Mouse (Mus musculus) fat pad, adult 2 months (tissue): ENCODE results near the gene Smco2.
"Not testable (repeated sequence)": the region's sequence is repeated elsewhere in the genome, so short reads cannot be mapped to it uniquely, and the experiment has no call there.

Experiments
- DNase-seq: peaks from one replicate; pipeline ENCODE4 v3.0.0-alpha.2; 2011; ENCODE audit warnings: low read depth, low spot score; ENCODE audit errors: extremely low read depth

The Smco2 gene

DNA sequence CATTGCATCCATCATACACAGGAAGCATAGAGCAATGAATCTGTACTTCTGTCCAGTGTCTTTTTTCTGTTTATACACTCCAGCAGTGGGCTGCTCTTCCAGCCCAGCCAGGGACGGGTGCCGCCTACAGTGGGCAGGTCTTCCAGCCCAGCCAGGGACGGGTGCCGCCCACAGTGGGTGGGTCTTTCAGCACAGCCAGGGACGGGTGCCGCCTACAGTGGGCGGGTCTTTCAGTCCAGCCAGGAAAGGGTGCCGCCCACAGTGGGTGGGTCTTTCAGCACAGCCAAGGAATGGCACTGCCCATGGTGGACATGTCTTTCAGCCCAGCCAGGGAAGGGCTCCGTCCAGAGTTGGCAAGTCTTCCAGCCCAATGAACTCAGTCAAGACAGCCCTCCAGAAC lies 5.3 kb downstream of the Smco2 start:
- no peak for DNase-seq

DNA sequence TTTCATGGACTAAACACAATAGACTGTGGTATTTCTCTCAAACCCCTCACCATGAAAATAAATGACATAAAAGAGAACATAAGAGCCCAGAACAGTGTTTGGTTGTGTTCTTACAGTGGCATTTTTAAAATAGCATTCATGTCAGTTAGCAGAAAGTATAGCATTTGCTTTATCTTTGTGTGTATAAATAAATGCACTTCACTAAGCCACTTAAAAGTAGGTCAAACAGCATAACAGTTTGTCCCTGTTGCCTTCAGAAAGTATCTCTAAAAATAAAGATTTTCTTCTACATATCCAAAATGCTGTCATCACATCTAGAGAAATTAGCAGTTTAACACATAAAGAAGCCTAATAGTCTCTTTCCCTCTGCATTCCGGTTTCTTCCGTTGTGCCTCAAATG lies 7.5 kb downstream of the Smco2 start:
- no peak for DNase-seq

DNA sequence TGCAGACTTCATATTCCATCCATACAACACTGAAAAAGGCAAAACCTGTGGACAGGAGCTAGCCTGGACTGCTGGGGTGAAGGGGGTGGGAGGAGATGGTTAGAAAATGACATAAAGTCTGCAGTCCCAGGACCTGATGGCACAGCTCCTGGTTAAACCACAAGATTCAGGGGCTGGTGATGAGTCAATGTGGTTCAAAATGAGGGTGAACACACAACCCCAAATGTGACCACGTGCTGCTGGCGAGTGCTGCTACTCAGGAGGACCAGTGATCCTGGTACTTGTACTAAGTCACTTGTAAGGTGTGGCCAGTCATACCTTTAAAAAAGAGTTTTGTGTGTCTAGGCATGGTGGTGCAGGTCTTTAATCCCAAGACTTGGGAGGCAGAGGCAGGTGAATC lies 13.2 kb downstream of the Smco2 start:
- no peak for DNase-seq

DNA sequence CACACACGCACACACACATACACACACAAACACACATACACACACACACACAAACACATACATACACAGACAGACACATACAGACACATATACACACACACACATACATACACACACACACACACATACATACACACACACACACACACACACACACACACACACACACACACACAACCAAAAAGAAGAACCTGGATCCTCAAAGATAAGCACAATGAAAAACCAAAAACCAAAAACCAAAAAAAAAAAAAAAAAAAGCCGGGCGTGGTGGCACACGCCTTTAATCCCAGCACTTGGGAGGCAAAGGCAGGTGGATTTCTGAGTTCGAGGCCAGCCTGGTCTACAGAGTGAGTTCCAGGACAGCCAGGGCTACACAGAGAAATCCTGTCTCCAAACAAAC lies 14.5 kb downstream of the Smco2 start:
- not testable (repeated sequence) for DNase-seq

DNA sequence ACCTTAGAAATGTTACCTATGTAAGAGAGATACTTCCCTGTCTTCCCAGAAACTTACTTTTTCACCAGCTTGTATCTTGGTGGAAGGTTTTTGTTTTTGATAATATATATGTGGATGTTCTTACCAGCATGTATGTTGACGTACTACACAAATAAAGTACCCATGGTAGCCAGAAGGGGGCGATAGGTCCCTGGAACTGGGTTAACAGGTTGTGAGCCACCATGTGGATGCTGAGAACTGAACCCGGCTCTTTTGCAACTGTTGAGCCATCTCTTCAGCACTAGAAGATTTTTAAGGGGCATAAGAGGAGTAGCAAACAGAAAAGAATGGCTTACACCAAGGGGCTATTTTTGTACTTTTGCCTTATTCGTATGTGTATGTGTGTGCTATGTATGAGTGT lies 15.8 kb downstream of the Smco2 start:
- DNase-seq, result no peak

DNA sequence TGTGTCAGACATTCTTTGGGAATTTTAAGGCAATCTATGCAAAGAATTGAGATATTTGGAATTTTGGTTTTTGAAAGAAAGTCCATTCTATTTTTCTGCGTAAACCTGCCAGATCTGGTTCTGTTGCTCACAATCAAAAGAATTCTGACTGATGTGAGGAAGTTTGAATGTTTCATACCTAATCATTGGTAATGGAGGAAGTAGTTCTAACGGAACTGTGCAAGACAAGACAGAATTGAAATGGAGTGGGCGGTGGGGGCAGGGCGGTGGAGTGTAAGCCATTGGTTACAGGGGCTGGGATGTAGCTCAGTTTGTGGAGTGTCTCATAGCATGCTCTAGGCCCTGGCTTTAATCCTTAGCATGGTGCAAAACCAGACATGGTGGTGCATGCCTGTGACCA lies 22.1 kb downstream of the Smco2 start:
- DNase-seq, result no peak

DNA sequence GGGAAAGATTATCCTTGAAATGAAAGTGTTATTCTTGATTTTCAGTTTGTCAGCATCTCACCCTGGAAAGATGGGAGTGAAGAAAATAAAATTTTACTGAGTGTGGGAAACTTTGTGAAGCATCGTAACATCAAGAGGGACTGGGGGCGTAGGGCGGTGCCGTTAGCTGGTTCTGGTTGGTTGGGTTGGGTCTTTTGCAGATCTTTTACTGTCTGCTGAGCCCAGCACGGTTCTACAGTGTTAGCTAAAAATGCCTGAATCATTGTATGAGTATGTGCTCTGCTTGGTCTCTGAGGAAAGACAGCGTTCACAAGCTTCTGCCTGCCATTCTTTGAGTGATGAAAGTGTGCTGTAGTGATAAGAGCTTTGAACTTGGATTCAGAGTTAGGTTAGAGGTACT lies 24.5 kb downstream of the Smco2 start:
- no peak for DNase-seq

DNA sequence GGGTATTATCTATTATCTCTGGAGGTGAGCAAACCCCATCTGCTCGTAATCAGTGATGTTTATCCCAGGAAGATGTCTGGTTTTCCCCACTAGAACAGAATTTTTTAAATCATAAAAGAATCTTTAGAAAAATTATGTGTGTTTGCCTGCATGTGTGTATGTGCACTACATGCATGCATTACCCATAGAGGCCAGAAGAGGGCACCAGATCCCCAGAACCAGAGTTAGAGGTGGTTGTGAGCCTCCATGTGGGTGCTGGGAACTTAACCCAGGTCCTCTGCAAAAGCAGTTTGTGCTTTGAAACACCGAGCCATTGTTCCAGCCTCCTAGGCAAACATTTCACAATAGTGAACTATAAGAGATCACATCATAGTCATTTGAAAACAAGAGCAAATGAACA lies 26.9 kb downstream of the Smco2 start:
- DNase-seq, result no peak

DNA sequence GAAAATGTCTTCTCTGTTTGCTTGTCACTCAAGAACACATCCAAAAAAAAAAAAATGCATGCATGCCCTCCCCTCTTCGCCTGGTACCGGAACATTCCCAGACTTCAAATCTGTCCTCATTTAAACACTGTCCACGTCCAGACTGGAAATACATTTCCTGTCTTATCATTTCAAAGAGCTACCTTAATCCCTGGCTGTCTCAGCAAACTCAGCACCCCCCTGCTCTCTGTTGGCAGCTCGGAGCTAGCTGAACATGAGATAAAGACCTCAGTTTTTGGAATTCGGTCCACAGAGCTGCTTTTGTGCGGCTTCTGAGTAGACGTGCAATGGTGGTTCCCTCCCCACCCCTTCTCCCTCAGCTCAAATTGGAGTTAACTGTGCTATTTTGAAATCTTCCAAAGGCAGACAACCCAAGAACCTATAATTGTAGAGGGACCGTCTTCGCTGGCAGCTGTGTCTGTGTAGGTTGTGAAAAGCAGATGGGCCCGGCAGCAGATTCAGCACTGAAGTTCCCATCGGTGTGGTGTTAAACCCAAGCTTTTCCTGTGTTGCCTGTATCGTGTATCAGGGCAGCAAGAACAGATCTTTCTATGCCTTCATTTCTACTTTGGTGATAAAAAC lies 27.6 kb downstream of the Smco2 start:
- no peak for DNase-seq

DNA sequence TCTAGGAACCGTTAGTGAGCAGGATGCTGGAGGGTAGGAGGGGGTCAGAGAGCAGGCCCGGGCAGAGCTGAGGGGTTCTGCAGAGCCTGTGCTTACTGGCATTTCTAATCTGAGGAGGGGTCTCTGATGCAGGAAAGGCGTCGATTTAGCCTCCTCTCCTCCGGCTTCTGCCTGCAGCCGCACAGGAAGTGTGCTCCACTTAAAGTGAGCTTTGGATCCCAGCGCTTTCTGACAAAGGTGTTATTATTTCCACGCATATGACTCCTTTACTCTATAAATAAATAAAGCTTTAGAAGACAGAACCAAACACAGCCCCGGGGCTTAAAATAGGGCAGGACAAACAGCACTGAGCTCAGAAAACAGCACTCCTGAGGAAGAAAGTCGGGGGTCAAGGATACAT lies 29.0 kb downstream of the Smco2 start:
- no peak for DNase-seq

DNA sequence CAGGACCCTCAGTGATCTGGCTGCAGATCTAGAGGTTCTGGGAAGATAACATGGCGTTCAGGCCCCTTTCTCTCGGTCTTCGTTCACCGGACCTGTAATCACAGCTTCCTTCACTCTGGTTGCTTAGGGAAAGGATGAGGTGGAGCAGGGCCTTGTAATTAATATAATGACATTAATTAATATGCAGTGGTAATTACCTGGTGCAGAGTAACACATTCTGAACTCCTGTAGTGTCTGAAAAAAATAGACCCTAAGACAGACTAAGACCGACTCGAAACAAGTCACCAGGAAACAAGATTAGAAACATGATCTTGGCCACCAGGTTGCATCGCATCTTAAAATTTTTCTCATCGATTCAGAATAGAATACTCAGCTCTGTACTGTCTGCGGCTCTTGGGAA lies 30.0 kb downstream of the Smco2 start:
- DNase-seq, result no peak

DNA sequence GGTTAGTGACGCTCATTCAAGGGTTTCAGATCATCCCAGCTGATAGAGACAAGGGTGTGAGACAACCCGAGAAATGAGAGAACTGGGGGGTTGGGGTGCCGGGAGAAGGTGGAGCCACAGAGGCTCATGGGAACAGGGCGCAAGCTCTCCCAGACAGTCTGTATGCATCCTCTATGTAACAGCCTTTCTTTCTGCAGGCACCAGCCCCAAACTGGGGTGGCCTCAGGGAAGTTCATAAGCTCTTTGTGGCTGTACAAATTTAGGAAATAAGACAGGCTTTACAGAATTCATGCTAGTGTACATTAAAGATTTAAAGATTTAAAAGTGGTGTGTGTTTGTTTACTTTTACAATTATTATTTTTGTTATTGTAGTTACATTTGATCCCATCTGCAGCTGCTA lies 30.4 kb downstream of the Smco2 start:
- no peak for DNase-seq

DNA sequence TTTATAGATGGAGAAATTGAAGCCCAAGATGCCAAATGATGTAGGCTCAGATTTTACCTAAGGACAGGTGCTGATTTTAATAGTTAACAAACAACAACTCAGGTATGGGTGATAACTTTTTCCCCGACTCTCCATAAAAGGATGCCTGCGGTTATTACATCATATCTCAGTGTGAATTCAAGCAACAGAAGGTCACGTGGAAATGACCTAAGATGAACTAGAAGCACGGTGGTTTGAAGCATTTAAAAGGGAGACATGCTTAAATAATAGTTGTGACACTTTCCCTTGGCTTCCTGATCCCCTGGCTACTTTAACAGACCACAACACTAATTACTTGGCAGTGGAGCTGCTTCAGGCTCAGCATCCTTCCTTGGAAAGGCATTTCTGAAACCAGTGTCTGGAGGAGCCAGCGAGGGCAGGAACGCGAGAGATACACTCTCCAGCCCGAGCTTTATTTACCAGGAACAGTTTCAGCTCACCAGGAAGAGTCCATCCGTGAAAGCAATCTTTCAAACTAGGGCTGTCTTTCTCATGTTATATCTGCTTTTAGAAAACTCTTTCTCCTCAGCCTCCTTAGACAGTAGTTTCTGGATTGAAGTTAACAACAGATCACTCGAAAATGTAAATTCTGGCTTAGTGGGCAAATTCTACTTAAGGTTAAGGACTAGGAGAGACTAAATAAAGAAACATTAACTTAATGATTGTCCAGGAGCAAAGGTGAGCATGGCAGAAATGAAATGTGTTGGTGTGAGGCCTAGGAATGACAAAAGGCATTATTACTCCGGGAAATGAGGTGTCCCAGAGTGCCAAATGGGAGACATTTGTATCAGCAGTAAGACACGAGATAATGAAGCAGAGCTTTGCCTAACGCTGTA lies 32.2 kb downstream of the Smco2 start:
- DNase-seq, result no peak

DNA sequence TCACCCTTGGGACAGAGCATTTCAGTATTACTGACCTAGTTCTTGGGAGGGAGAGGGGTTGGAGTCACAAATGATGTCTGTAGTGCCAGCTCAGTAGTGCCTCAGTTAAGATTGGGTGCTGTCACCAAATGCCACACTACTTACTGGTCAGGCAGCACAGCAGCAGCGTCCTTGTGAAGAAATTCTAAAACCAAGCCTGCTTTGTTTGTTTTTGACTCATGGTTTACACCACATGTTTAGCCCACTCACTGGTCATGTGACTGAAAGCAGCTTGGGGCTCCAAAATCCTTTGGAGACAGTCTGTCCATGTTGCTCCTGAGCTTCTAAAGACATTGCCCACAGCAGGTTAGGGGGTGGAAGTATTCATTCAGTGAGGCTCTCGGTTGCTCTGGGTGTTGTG lies 33.5 kb downstream of the Smco2 start:
- no peak for DNase-seq

DNA sequence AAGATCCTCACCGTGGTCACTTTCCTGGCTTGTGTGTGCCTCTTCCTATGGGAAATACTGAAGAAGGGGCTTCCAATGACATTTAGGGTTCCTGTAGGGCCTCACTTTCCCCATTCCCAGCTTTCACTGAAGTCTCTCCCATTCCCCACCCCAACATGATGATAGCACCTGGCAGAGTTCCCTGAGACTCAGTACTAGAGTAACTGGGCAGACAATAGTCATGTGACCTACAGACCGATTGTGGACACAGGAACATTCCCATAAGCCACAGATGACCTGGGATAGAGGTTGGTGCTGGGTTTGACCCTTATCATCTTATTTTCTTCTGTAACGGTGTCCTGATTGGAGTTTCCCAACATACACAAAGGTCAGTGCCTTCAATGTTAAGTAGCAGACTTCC lies 34.3 kb downstream of the Smco2 start:
- DNase-seq, result no peak

DNA sequence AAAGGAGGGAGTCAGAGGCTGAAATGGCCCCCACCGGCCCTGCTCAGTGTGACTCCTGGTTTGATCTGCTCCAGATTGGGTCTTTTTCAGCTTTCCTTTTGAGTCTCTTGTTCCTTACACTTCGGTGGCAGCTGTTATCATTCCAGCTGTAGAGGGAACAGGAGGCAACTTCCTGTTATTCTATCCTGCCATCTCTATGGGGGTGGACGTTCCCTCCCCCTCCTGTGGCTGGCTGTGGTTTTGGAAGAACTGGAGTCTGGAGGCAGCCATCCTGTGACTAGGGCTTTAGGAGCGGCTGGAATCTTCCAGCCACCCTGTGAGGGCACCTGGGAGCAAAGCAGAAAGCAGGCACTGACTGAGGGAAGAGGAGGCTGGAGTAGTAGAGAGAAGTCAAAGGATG lies 34.9 kb downstream of the Smco2 start:
- DNase-seq, result no peak

DNA sequence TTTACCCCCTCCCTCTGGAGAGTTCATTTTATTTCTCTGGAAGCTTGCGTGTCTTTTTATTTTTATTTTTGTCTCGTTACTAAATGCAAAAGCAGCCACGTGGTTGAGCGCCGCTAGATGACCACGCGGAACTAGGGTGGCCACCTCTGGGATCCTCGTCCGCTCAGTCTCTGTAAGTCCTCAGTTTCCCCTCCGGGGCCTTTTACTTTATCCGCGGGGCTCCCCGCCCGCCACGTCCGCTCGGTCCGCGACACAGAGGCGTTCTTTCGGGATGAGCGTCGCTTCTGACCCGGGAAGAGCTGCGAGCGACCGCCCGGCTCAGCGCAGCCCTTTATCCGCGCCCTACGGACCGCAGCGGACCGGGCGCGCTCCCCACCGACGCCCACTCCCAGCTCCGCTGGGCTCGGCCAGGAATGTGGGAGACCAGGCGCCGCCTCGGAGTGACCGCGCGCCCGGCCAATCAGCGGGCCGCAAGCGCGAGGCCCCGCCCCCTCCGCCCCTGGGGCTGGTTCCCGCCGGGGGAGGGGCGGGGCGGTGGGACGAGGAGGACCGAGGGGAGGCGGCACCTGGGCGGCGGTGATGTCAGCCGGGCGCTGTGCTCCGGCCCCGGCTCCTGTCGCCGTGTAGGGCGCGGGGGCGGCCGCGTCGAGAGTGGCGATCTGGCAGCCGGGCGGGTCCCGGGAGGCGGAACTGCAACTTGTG lies 38.2 kb downstream of the Smco2 start, which contains the start of gene Ppfibp1:
Gene Ppfibp1, plus strand, starts transcription at position 530 of the 702 bp plus-strand sequence.
- DNase-seq, result no peak

DNA sequence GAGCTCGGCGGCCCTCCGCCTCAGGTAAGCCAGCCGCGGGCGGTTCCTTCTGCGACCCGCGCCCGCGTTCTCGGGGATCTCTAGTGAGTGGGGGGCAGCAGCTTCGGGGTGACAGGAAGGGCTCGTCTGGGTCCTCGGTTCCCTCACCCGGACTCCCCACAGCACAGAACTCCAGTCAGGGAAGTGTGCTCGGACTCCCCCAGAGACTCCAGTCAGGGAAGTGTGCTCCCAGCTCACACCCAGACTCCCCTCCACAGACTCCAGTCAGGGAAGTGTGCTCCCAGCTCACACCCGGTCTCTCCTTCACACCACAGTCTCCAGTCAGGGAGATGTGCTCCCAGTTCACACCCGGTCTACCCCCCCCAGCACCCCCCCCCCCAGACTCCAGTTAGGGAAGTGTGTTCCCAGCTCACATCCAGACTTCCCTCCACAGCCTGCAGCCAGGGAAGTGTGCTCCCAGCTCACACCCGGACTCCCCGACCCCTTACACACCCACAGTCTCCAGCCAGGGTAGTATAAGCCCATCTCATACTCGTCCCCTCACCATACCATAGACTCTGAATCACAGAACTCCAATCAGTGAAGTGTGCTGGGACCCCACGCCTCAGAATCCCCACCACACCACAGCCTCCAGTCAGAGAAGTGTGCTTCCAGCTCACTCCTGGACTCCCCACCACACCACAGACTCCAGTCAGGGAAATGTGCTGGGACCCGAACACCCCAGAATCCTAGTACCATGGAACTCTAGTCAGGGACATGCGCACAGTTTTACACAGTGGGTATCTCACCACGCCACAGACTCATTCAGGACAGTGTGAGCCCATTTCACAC lies 39.0 kb downstream of the Smco2 start:
- DNase-seq, result no peak

DNA sequence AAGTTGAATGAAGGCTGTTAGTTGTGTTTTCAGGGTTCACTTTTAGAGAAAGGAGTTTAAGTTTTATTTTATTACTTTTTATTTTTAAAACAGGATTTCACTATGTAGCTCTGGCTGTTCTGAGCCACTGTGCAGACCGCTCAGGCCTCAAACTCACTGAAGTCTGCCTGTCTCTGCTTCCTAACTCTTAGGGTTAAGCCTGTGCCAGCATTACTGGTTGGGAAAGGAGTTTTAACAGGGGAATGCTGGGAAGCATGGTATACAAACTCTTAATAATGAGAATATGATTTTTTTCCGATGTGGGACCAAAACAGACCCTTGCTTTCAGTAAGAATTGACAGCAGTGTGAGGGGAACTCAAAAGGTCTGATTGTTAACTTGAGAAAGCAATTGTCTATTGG lies 40.3 kb downstream of the Smco2 start:
- no peak for DNase-seq

DNA sequence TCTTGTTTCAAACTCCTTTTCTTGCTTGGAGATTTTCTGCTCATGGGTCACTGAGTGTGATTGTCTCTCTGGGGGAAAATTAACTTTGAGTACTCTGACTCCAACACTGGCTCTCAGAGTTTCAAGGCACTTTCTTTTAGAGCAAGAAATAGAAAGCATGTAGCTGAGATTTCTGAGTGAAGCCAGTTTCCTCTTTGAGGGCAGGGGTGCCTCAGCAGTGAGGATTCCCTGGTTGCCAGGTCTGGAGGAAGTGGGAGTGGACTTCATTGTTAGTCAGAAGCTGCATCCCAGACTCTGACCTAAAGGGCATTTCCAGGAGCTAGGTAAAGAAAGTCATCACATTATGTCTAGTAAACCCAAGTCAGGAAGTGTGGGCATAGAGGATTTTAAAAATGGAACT lies 40.7 kb downstream of the Smco2 start:
- DNase-seq, result no peak

DNA sequence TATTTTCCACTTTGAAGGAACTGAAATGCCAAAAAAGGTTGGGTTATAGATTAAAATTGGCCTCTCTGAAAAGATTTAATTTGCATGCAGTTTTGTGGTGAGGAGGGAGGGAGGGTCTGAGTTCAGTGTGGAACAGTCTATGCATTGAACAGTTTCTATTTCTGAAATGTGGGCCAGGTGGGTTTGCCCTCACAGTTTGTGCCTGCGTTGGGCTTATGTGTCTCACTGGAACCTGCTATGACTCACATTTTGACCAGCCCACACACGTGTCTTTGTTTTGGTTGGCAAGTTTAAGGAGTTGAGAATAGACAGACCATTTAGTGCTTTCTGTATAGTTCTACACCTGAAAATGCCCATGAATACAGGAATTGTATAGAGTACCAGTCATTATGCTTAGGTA lies 44.0 kb downstream of the Smco2 start:
- DNase-seq, result peak; percentile 43
